Mouse (Mus musculus): ENCODE measurements at regions not wholly inside any gene's neighbourhood (a gene's known extent, or its start where the extent isn't known, plus 50 kb on each side); places are given as distances from the start of the nearest gene placed in this dataset.
A peak's percentile ranks its signal among the peaks of the same experiment; 100 is the strongest.
"Not testable (repeated sequence)": the region's sequence is repeated elsewhere in the genome, so short reads cannot be mapped to it uniquely, and the experiment has no call there.

- Histone ChIP-seq H3K4me2 (no peak overlapping the region), H3K4me1 (replicated peaks) (no peaks in the 10 kb centered on the region), H3K27ac (replicated peaks) (no peak overlapping the region), H3K9ac (no peak overlapping the region), H3K4me3 (replicated peaks) (no peak overlapping the region), H3K27me3 (no peaks in the 10 kb centered on the region), H3K36me3 (replicated peaks) (no peaks in the 10 kb centered on the region), H3K9me3 (replicated peaks) (no peaks in the 10 kb centered on the region)
- ATAC-seq (ENCODE audit: insufficient read depth): no peak
- WGBS (ENCODE audit: insufficient replicate concordance): 52% methylated on average over 3 of the region's 3 CpGs
Observed at GRCm38 (mm10) chr16:76471081-76471480, 97.5 kb upstream of the Nrip1 start.

- H3K4me1 ChIP-seq (replicated peaks): peaks cover 38% of the 10 kb centered on the region
- WGBS (ENCODE audit: insufficient replicate concordance): 64% methylated on average over 1 of the region's 1 CpGs
- ATAC-seq (ENCODE audit: insufficient read depth): peak; percentile 12; the same call in 1 of the 2 replicates
Observed at GRCm38 (mm10) chr16:76459521-76459920, 85.9 kb upstream of the Nrip1 start.

DNA sequence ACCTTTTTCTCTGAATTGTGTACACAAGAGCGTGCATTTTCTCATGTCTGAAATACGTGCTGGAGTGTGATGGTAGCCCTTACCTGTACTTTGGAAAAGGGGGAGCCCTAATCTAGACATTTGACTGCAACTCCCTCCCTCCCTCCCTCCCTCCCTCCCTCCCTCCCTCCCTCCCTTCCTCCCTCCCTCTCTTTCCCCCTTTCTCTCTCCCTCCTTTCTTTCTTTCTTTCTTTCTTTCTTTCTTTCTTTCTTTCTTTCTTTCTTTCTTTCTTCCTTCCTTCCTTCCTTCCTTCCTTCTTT, 82.6 kb upstream of the Nrip1 start:
- WGBS (ENCODE audit: insufficient replicate concordance): 32% methylated on average over 2 of the region's 2 CpGs
- peak overlapping the region; percentile 18 for H3K4me3 ChIP-seq (replicated peaks)
- ATAC-seq (ENCODE audit: insufficient read depth): peak; percentile 67

More at GRCm38 (mm10) chr16:76459521-76459920, 85.9 kb upstream of the Nrip1 start:
- H3K9ac ChIP-seq: no peak overlapping the region
- H3K4me3 ChIP-seq (replicated peaks): no peak overlapping the region
- no peaks in the 10 kb centered on the region for H3K27me3 ChIP-seq
- 0 out of 2 replicates have a peak overlapping the region, but pooled peaks have one; percentile 0 for H3K27ac ChIP-seq (replicated peaks)
- H3K4me2 ChIP-seq: no peak overlapping the region
- no peaks in the 10 kb centered on the region for H3K9me3 ChIP-seq (replicated peaks)
- H3K36me3 ChIP-seq (replicated peaks): no peaks in the 10 kb centered on the region

GRCm38 (mm10) chr16:76455499-76456299, 82.1 kb upstream of the Nrip1 start:
- ATAC-seq (ENCODE audit: insufficient read depth): peak; percentile 95
- Histone ChIP-seq H3K36me3 (replicated peaks) (no peaks in the 10 kb centered on the region), H3K9ac (0 out of 2 replicates have a peak overlapping the region, but pooled peaks have one; percentile 10), H3K4me1 (replicated peaks) (peaks cover 52% of the 10 kb centered on the region), H3K4me3 (replicated peaks) (peak overlapping the region; percentile 18), H3K4me2 (peak overlapping the region; percentile 57), H3K27me3 (no peaks in the 10 kb centered on the region), H3K27ac (replicated peaks) (peak overlapping the region; percentile 91), H3K9me3 (replicated peaks) (no peaks in the 10 kb centered on the region)
- 26% methylated on average over 9 of the region's 9 CpGs for WGBS (ENCODE audit: insufficient replicate concordance)

More for the DNA sequence above, 82.6 kb upstream of the Nrip1 start:
- peak overlapping the region; percentile 91 for H3K27ac ChIP-seq (replicated peaks)
- peaks cover 52% of the 10 kb centered on the region for H3K4me1 ChIP-seq (replicated peaks)
- H3K4me2 ChIP-seq: peak overlapping the region; percentile 57
- H3K36me3 ChIP-seq (replicated peaks); H3K9me3 ChIP-seq (replicated peaks); H3K27me3 ChIP-seq: not testable (repeated sequence)
- 0 out of 2 replicates have a peak overlapping the region, but pooled peaks have one; percentile 10 for H3K9ac ChIP-seq

DNA sequence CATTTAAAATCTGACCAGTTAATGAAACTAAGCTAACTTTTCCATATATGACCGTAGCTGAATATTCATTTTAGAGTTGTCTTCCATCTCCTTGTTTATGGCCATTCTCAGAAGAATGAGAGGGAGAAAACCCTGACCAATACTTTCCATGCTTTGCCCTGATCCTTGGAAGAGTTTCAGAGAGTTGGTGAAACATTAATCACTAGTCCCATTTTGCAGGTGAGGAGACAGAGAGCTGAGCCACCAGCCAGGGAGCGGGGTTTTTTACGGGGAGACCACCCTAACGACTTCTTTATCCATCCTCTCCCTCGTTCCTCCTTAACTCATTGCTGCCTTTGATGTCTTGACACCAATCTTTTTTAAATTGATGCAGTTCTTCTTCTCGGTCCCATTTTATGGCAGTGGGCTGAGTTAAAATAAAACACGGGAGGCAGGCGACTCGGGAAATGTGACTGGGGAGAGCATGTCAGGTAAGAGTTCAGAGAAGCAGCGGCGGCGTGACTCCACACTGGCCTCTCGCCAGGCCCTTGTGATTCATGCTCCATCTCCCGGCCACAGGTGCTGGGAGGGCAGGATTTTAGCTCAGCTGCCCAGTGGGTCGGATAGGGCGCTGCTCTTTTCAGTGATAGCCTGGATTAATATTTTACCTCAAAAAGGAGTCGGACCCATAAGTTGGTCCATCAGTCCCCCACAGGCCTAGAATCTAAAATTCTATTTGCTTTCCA, 81.3 kb upstream of the Nrip1 start:
- Histone ChIP-seq H3K27ac (replicated peaks) (peak overlapping the region; percentile 21), H3K9ac (no peak overlapping the region), H3K4me2 (no peak overlapping the region), H3K27me3 (no peaks in the 10 kb centered on the region), H3K4me1 (replicated peaks) (peaks cover 52% of the 10 kb centered on the region), H3K9me3 (replicated peaks) (no peaks in the 10 kb centered on the region), H3K36me3 (replicated peaks) (no peaks in the 10 kb centered on the region), H3K4me3 (replicated peaks) (no peak overlapping the region)
- no peak for ATAC-seq (ENCODE audit: insufficient read depth)
- WGBS (ENCODE audit: insufficient replicate concordance): 75% methylated on average over 17 of the region's 17 CpGs

GRCm38 (mm10) chr16:76453457-76454200, 80.0 kb upstream of the Nrip1 start:
- Histone ChIP-seq H3K4me2 (no peak overlapping the region), H3K36me3 (replicated peaks) (no peaks in the 10 kb centered on the region), H3K9ac (no peak overlapping the region), H3K9me3 (replicated peaks) (no peaks in the 10 kb centered on the region), H3K27ac (replicated peaks) (no peak overlapping the region), H3K27me3 (no peaks in the 10 kb centered on the region), H3K4me1 (replicated peaks) (peaks cover 45% of the 10 kb centered on the region), H3K4me3 (replicated peaks) (no peak overlapping the region)
- 50% methylated on average over 11 of the region's 11 CpGs for WGBS (ENCODE audit: insufficient replicate concordance)
- no peak for ATAC-seq (ENCODE audit: insufficient read depth)

DNA sequence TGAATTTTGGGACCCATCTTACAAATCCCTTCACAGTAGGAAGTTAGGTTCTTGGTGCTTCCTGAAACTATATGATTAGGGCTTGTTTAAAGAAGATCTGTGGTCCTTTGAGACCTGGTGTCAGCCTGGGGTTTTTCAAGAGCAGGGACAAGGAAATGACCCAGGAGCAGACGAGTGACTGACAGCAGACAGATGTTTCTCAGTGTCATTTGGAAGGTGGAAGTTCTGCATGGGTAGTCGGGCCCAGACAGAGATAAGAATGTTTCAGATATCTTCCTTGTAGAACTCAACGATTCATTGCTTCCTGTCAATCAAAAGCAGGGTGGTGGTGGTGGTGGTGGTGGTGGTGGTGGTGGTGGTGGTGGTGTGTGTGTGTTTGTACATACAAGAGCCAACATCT, 75.1 kb upstream of the Nrip1 start:
- H3K27ac ChIP-seq (replicated peaks): no peak overlapping the region
- ATAC-seq (ENCODE audit: insufficient read depth): no peak
- H3K27me3 ChIP-seq: no peaks in the 10 kb centered on the region
- no peaks in the 10 kb centered on the region for H3K36me3 ChIP-seq (replicated peaks)
- H3K4me3 ChIP-seq (replicated peaks): no peak overlapping the region
- H3K9ac ChIP-seq: no peak overlapping the region
- H3K4me2 ChIP-seq: no peak overlapping the region
- H3K9me3 ChIP-seq (replicated peaks): no peaks in the 10 kb centered on the region
- 15% methylated on average over 3 of the region's 3 CpGs for WGBS (ENCODE audit: insufficient replicate concordance)
- H3K4me1 ChIP-seq (replicated peaks): peaks cover 6% of the 10 kb centered on the region

DNA sequence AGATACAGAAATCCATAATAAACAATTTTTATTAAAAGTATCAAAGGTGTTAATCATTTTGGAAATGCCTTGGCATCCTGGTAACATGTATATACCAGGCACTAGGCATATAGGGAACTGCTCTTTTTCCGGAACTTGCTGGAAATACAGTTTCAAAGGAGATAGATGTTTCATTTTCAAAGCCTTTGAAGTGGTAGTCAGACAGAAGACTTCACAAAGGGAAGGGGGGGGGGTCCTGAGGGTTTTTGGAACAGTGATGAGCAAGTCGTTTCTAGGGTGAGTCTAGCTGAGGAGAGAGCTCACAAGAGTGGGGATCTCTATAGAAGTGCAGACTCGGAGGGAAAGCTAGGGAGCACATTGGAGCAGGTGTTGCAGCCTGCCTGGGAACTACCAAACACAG, 73.4 kb upstream of the Nrip1 start:
- WGBS (ENCODE audit: insufficient replicate concordance): 56% methylated on average over 3 of the region's 3 CpGs
- no peak for ATAC-seq (ENCODE audit: insufficient read depth)
- Histone ChIP-seq H3K4me2 (no peak overlapping the region), H3K4me3 (replicated peaks) (no peak overlapping the region), H3K27me3 (no peaks in the 10 kb centered on the region), H3K27ac (replicated peaks) (no peak overlapping the region), H3K9me3 (replicated peaks) (no peaks in the 10 kb centered on the region), H3K9ac (no peak overlapping the region), H3K4me1 (replicated peaks) (peaks cover 6% of the 10 kb centered on the region), H3K36me3 (replicated peaks) (no peaks in the 10 kb centered on the region)

GRCm38 (mm10) chr16:76444668-76445067, 71.0 kb upstream of the Nrip1 start:
- 36% methylated on average over 3 of the region's 3 CpGs for WGBS (ENCODE audit: insufficient replicate concordance)
- Histone ChIP-seq H3K27me3 (no peaks in the 10 kb centered on the region), H3K27ac (replicated peaks) (no peak overlapping the region), H3K36me3 (replicated peaks) (no peaks in the 10 kb centered on the region), H3K4me3 (replicated peaks) (no peak overlapping the region), H3K9me3 (replicated peaks) (no peaks in the 10 kb centered on the region), H3K4me1 (replicated peaks) (peaks cover 12% of the 10 kb centered on the region), H3K9ac (no peak overlapping the region), H3K4me2 (no peak overlapping the region)
- ATAC-seq (ENCODE audit: insufficient read depth): no peak

- 38% methylated on average over 2 of the region's 2 CpGs for WGBS (ENCODE audit: insufficient replicate concordance)
- Histone ChIP-seq H3K27me3 (no peaks in the 10 kb centered on the region), H3K4me3 (replicated peaks) (no peak overlapping the region), H3K4me1 (replicated peaks) (peaks cover 12% of the 10 kb centered on the region), H3K4me2 (no peak overlapping the region), H3K9ac (no peak overlapping the region), H3K27ac (replicated peaks) (no peak overlapping the region), H3K36me3 (replicated peaks) (no peaks in the 10 kb centered on the region), H3K9me3 (replicated peaks) (no peaks in the 10 kb centered on the region)
- no peak for ATAC-seq (ENCODE audit: insufficient read depth)
Observed at GRCm38 (mm10) chr16:76442635-76443034, 69.0 kb upstream of the Nrip1 start.

All from liver, embryonic 15.5 days (tissue).